Mouse (Mus musculus) C2C12 (cell line): Measurements from ENCODE around the gene Wdr66. TPM values are rescaled to one million over a fixed set of nuclear protein-coding genes. Genes with fewer than 3 reads are reported as not detected.

Experiments
- H3K27me3 ChIP-seq: one replicate; pipeline ENCODE4 v1.6.1; 2011; ENCODE audit not compliant: control insufficient read depth, insufficient read depth, insufficient read length
- H3K36me3 ChIP-seq: one replicate; pipeline ENCODE4 v1.6.1; 2011; ENCODE audit not compliant: control insufficient read depth, insufficient read depth
- H3K4me3 ChIP-seq: one replicate; pipeline ENCODE4 v1.5.1; 2011; ENCODE audit warnings: mild to moderate bottlenecking, control low read depth; ENCODE audit not compliant: poor library complexity, insufficient read depth, severe bottlenecking
- H3K79me2 ChIP-seq: one replicate; pipeline ENCODE4 v1.6.1; 2011; ENCODE audit not compliant: control insufficient read depth, insufficient read depth
- H3K79me3 ChIP-seq: one replicate; pipeline ENCODE4 v1.6.1; 2011; ENCODE audit warnings: low read depth, control low read depth
- H3ac ChIP-seq: one replicate; pipeline ENCODE3; 2011; ENCODE audit warnings: low read depth; ENCODE audit not compliant: control insufficient read depth, insufficient read length
- CEBPB ChIP-seq: IDR thresholded peaks from one replicate; pipeline ENCODE4 v1.6.1; 2011; ENCODE audit warnings: low read depth, mild to moderate bottlenecking, control low read depth, moderate library complexity
- CTCF ChIP-seq: IDR thresholded peaks from one replicate; pipeline ENCODE4 v1.5.1; 2011; ENCODE audit not compliant: control insufficient read depth, insufficient read depth, insufficient read length
- FOSL1 ChIP-seq: IDR thresholded peaks from one replicate; pipeline ENCODE4 v1.8.0; 2011; ENCODE audit warnings: mild to moderate bottlenecking, low read length; ENCODE audit not compliant: poor library complexity, insufficient read depth, severe bottlenecking
- MAX ChIP-seq: IDR thresholded peaks from one replicate; pipeline ENCODE4 v1.6.1; 2011; ENCODE audit warnings: mild to moderate bottlenecking, control low read depth
- MYOD1 ChIP-seq: IDR thresholded peaks from one replicate; pipeline ENCODE4 v1.6.1; 2011; ENCODE audit warnings: low read depth; ENCODE audit not compliant: control insufficient read depth, insufficient read length
- MYOG ChIP-seq: IDR thresholded peaks from one replicate; pipeline ENCODE4 v1.6.1; 2011; ENCODE audit not compliant: control insufficient read depth, insufficient read length; ENCODE audit errors: extremely low read depth
- USF1 ChIP-seq: IDR thresholded peaks from one replicate; pipeline ENCODE4 v1.6.1; 2011; ENCODE audit warnings: low read depth, mild to moderate bottlenecking, control low read depth, moderate library complexity
- polyA plus RNA-seq: library from polyadenylated mRNA; unstranded; fragments of >200 nt; fragmentation: generic; extraction: Trizol; gene quantifications from one replicate; pipeline ENCODE4 v1.2.1, GENCODE M21; 2012; ENCODE audit warnings: missing spikeins

The Wdr66 gene
- polyA plus RNA-seq, 1 experiment, result 0.13 TPM

- no peak overlapping the region for H3ac ChIP-seq
- TF ChIP-seq MAX, result no peak
- no peak for TF ChIP-seq MYOG
- TF ChIP-seq CTCF, result no peak
- TF ChIP-seq USF1, result no peak
- no peak for TF ChIP-seq FOSL1
- no peak for TF ChIP-seq MYOD1
- no peak for TF ChIP-seq CEBPB
- H3K36me3 ChIP-seq, result no peaks in the 10 kb centered on the region
- no peaks in the 10 kb centered on the region for H3K79me2 ChIP-seq
- H3K4me3 ChIP-seq, result no peak overlapping the region
- no peaks in the 10 kb centered on the region for H3K79me3 ChIP-seq
- H3K27me3 ChIP-seq, result no peaks in the 10 kb centered on the region
Observed at GRCm38 (mm10) chr5:123364302-123364971, 112.5 kb downstream of the Wdr66 start.

DNA sequence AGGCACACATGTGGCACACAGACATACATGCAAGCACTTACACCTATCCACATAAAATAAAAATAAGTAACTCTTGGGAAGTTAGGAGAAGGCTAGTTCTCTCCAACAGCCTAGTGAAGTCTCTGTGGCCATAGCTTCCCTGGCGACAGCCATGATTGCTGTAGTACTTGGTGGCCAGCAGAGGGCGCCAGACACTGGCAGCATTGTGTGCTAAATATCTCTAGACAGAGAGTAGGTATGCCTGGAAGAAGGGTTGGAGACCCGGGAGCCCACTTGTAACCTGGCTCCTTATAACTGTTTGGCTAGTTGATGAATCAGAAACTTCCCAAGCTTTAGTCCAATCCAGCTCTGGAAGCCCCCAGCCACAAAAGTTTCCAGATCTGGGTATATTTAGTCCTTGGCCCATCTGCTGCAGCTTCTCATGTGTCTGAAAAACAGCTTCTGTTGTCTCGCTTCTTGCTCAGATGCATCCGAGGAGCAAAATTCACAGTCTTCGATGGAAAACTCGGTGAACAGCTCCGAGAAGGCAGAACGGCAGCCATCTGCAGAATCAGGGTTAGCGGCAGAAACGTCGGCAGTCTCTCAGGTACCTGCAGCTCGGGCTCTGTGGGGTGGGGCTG is 117.1 kb downstream of the Wdr66 start:
- H3K79me2 ChIP-seq, result no peaks in the 10 kb centered on the region
- no peaks in the 10 kb centered on the region for H3K79me3 ChIP-seq
- H3K4me3 ChIP-seq, result no peak overlapping the region
- no peaks in the 10 kb centered on the region for H3K27me3 ChIP-seq
- no peak overlapping the region for H3ac ChIP-seq
- no peak for TF ChIP-seq FOSL1
- TF ChIP-seq CTCF, result peak; percentile 80
- TF ChIP-seq USF1, result no peak
- TF ChIP-seq MYOD1, result no peak
- H3K36me3 ChIP-seq, result peaks cover 13% of the 10 kb centered on the region

DNA sequence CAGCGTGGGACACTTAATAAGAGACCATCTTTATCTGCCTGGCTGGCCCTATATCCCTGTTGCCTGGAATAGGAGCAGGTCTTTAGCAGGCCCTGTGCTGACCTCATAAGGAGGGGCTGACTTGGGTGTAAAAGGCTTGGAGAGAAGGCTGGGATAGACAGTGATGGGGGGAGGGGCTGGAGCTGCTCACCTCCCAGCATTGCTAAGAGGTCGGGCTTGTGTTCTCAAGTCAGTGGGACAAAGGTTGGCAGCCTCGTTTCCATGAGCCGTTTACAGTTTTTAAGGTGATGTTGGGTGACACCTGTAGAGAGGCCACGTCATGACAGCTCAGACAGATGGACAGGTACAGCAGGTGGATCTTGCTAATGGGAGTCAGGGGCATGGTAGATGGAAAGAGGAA is 118.1 kb downstream of the Wdr66 start:
- H3K79me3 ChIP-seq, result no peaks in the 10 kb centered on the region
- TF ChIP-seq USF1 (no peak), FOSL1 (no peak), MYOG (no peak), CEBPB (no peak), CTCF (no peak)
- peaks cover 13% of the 10 kb centered on the region for H3K36me3 ChIP-seq
- no peak overlapping the region for H3K4me3 ChIP-seq
- H3K79me2 ChIP-seq, result no peaks in the 10 kb centered on the region
- no peak overlapping the region for H3ac ChIP-seq
- no peaks in the 10 kb centered on the region for H3K27me3 ChIP-seq

DNA sequence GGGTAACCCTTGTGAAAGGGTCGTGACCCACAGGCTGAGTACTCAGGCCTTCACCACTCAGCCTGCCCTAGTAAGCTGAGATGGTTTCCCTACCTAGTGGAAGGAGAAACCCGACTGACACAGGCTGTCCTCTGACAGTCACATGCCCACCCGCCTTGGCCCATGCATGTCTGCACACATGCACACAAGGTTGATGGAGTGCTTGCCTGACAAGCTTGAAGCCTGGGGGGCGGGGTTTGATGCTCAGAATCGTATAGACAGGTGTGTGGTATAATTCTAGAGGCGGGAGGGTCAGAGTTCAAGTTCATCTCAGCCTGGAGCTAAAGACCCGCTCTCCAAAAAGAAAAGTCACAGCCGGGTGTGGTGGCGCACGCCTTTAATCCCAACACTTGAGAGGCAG is 123.4 kb downstream of the Wdr66 start:
- no peak overlapping the region for H3K4me3 ChIP-seq
- H3ac ChIP-seq, result no peak overlapping the region
- H3K27me3 ChIP-seq, result no peaks in the 10 kb centered on the region
- H3K79me2 ChIP-seq, result no peaks in the 10 kb centered on the region
- peaks cover 13% of the 10 kb centered on the region for H3K36me3 ChIP-seq
- TF ChIP-seq CEBPB (no peak), FOSL1 (no peak), CTCF (no peak), MYOG (no peak), MYOD1 (no peak), MAX (no peak), USF1 (no peak)
- no peaks in the 10 kb centered on the region for H3K79me3 ChIP-seq

DNA sequence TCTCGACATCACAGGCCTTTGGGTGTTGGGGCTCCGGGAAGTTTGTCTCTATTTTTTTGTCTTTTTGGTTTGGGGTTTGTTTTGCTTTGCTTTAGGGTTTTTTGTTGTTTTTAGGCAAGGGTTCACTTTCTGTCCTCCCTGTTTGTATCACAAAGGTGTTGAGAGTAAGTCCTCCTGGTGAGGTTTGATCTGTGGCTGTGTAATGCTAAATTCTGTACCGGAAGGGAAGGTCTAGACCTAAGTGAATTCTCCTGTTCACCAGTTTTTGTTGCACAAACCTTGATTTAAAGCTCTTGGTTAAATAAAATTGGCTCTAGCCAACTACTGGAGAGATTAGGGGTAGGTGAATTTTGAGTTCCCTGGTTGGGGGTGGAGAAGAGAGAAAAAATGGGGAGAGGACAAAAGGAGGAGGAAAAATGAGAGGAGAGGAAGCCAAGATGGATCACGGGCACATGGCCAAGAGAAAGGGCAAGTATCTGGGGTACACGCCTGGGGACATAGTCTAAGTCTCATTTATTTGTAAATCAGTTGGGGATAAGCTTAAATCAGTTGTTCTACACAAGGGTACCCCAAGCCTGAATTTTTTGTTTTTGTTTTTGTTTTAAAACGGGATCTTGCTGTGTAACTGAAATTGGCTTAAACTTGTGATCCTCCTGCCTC is 124.0 kb downstream of the Wdr66 start:
- Histone ChIP-seq H3K27me3 (no peaks in the 10 kb centered on the region), H3ac (no peak overlapping the region), H3K79me3 (no peaks in the 10 kb centered on the region), H3K4me3 (no peak overlapping the region), H3K79me2 (no peaks in the 10 kb centered on the region), H3K36me3 (peaks cover 10% of the 10 kb centered on the region)
- no peak for TF ChIP-seq FOSL1
- no peak for TF ChIP-seq CEBPB
- TF ChIP-seq CTCF, result no peak
- no peak for TF ChIP-seq MAX
- no peak for TF ChIP-seq USF1
- no peak for TF ChIP-seq MYOG
- no peak for TF ChIP-seq MYOD1

- peaks cover 10% of the 10 kb centered on the region for H3K36me3 ChIP-seq
- no peaks in the 10 kb centered on the region for H3K79me3 ChIP-seq
- H3K27me3 ChIP-seq, result no peaks in the 10 kb centered on the region
- no peak overlapping the region for H3ac ChIP-seq
- H3K4me3 ChIP-seq, result no peak overlapping the region
- H3K79me2 ChIP-seq, result no peaks in the 10 kb centered on the region
- TF ChIP-seq CTCF, result no peak
Observed at GRCm38 (mm10) chr5:123376569-123376968, 124.7 kb downstream of the Wdr66 start.

Other genes starting within 250 kb of the Wdr66 start
- gene Orai1, start 237.0 kb upstream of the Wdr66 start, polyA plus RNA-seq, result 10.8 TPM
- not detected for gene Morn3, start 205.1 kb upstream of the Wdr66 start, polyA plus RNA-seq
- gene Tmem120b, start 183.7 kb upstream of the Wdr66 start, polyA plus RNA-seq, result 10.4 TPM
- 1.9 TPM for gene Rhof, start 119.4 kb upstream of the Wdr66 start, polyA plus RNA-seq
- 4.4 TPM for gene Setd1b, start 109.9 kb upstream of the Wdr66 start, polyA plus RNA-seq
- 33.2 TPM for gene Psmd9, start 82.7 kb upstream of the Wdr66 start, polyA plus RNA-seq
- gene Hpd, start 69.4 kb upstream of the Wdr66 start, polyA plus RNA-seq, result not detected
- 5.6 TPM for gene Bcl7a, start 91.7 kb downstream of the Wdr66 start, polyA plus RNA-seq
- gene Mlxip, start 142.7 kb downstream of the Wdr66 start, polyA plus RNA-seq, result 4.0 TPM
- gene Lrrc43, start 237.2 kb downstream of the Wdr66 start, polyA plus RNA-seq, result not detected
- not detected for gene Il31, start 237.4 kb downstream of the Wdr66 start, polyA plus RNA-seq